Mouse (Mus musculus) cerebellum, postnatal 4 days (tissue): ENCODE measurements around the gene Gm10662.
"Not testable (repeated sequence)": the region's sequence is repeated elsewhere in the genome, so short reads cannot be mapped to it uniquely, and the experiment has no call there.

Source experiments
- DNase-seq, 2 experiments: peaks; one replicate each; pipeline ENCODE4 v3.0.0; 2022; ENCODE audit warnings: low spot score in 2 of 2, mixed read lengths in 1 of 2

The Gm10662 gene

DNA sequence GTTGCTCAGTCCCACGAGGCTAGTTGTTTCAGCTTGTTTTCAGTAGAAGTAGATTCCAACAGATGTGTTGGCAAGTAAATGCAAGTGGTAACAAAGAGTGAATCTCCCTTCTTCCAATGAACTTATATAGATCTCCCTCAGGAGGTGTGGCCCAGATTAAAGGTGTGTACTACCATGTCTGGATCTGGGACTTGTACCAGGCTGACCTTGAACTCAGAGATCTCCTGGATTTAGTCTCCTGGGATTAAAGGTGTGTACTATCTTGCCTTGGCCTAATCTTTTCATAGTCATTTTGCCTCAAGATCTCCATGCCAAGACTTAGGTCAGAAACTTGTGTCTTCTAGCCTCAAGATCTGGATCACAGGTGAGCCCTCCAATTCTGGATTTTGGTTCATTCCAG, at the start of gene Gm10662:
Gene Gm10662, minus strand, starts transcription at position 101 of the 400 bp plus-strand sequence.
- DNase-seq, result not testable (repeated sequence)

DNA sequence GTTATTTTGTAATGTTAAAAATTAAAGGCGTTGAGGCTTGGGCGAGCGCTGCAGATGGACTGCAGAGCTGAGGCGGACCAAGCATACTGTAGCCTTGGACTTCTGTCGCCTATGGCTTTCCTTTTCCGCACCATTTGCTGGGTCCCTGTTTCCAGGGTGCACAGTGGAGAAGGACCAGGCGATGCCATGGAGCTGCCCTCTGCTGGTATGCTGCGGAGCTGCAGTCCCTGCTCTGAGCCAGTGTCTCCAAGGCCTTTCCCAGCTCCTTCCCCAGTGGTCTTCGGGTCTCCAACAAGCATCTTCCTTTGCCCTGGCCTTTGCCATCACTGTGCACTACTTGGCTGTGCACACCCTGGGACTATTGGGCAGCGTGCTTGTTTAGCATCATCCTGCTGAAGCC, 19.2 kb upstream of the Gm10662 start:
- DNase-seq, result not testable (repeated sequence)
